Mouse (Mus musculus): ENCODE data around the gene Ywhae. TPM values are rescaled to one million over a fixed set of nuclear protein-coding genes. Genes with fewer than 3 reads are reported as not detected.
"Not testable (repeated sequence)": the region's sequence is repeated elsewhere in the genome, so short reads cannot be mapped to it uniquely, and the experiment has no call there.

The Ywhae gene
- polyA plus RNA-seq (2015; fragmentation: Nextera tagmentation; extraction: Ambion mirVana), result 853 and 940 TPM in 2 replicates

GRCm38 (mm10) chr11:75732434-75733226 is at the start of gene Ywhae:
TSS of gene Ywhae (plus strand) at chr11:75732869.
- WGBS, result under 1% methylated on average over 76 of the region's 76 CpGs
- H3K9ac ChIP-seq (replicated peaks; ENCODE audit: low read length), result peak within 1 kb of the TSS; percentile 99
- no peaks in the 10 kb centered on the region for H3K36me3 ChIP-seq (ENCODE audit: insufficient read depth, low read length)
- H3K27me3 ChIP-seq (ENCODE audit: insufficient read depth, low read length), result no peaks in the 10 kb centered on the region
- H3K4me3 ChIP-seq (ENCODE audit: low read length), result peak within 1 kb of the TSS; percentile 91
- H3K9me3 ChIP-seq (ENCODE audit: low read length), result no peaks in the 10 kb centered on the region
- peak within 1 kb of the TSS; percentile 98 for H3K27ac ChIP-seq (ENCODE audit: low read length)
- peaks cover 30% of the 10 kb centered on the region for H3K4me1 ChIP-seq (ENCODE audit: insufficient read depth, low read length)
- peak within 1 kb of the TSS; percentile 89 for H3K4me2 ChIP-seq (replicated peaks; ENCODE audit: low read depth, low read length)
- peak; percentile 96 for ATAC-seq (ENCODE audit: low FRiP score, low TSS enrichment)

DNA sequence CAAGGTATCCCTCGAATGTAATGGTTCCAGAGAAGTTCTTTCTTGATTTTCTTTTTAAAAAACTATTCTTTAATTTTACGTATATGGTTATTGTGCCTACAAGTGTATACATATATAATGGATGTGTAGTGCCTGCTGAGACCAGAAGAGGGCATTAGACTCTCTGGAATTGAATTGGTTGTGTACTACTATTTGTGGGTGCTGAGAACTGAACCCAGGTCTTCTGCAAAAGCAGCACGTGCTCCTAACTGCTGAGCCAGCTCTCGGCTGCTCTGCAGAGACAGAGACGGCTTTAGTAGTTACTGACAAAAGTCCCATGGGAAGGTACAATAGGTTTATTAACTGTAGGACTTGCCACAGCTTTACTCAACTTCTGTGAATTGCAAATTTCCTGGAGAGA is 48.2 kb upstream of the Ywhae start:
- Histone ChIP-seq H3K36me3 (ENCODE audit: insufficient read depth, low read length) (peaks cover 18% of the 10 kb centered on the region), H3K27me3 (ENCODE audit: insufficient read depth, low read length) (no peaks in the 10 kb centered on the region), H3K9ac (replicated peaks; ENCODE audit: low read length) (no peak overlapping the region), H3K9me3 (ENCODE audit: low read length) (no peaks in the 10 kb centered on the region), H3K4me3 (ENCODE audit: low read length) (no peak overlapping the region), H3K4me1 (ENCODE audit: insufficient read depth, low read length) (peaks cover 24% of the 10 kb centered on the region), H3K27ac (ENCODE audit: low read length) (no peak overlapping the region), H3K4me2 (replicated peaks; ENCODE audit: low read depth, low read length) (no peak overlapping the region)
- 89% methylated on average over 5 of the region's 5 CpGs for WGBS
- ATAC-seq (ENCODE audit: low FRiP score, low TSS enrichment), result no peak

- no peak overlapping the region for H3K27ac ChIP-seq (ENCODE audit: low read length)
- H3K4me3 ChIP-seq (ENCODE audit: low read length), result no peak overlapping the region
- H3K4me1 ChIP-seq (ENCODE audit: insufficient read depth, low read length), result peaks cover 24% of the 10 kb centered on the region
- no peaks in the 10 kb centered on the region for H3K27me3 ChIP-seq (ENCODE audit: insufficient read depth, low read length)
- H3K9me3 ChIP-seq (ENCODE audit: low read length), result no peaks in the 10 kb centered on the region
- H3K9ac ChIP-seq (replicated peaks; ENCODE audit: low read length), result no peak overlapping the region
- no peak overlapping the region for H3K4me2 ChIP-seq (replicated peaks; ENCODE audit: low read depth, low read length)
- no peak for ATAC-seq (ENCODE audit: low FRiP score, low TSS enrichment)
- peaks cover 18% of the 10 kb centered on the region for H3K36me3 ChIP-seq (ENCODE audit: insufficient read depth, low read length)
- WGBS, result 70% methylated on average over 2 of the region's 2 CpGs
Observed at GRCm38 (mm10) chr11:75684956-75685355, 47.7 kb upstream of the Ywhae start.

GRCm38 (mm10) chr11:75687343-75687993 is 45.2 kb upstream of the Ywhae start:
- H3K9me3 ChIP-seq (ENCODE audit: low read length), result no peaks in the 10 kb centered on the region
- ATAC-seq (ENCODE audit: low FRiP score, low TSS enrichment), result 0 out of 2 replicates have a peak, but pooled peaks have one; percentile 23
- H3K4me1 ChIP-seq (ENCODE audit: insufficient read depth, low read length), result peaks cover 8% of the 10 kb centered on the region; the same call in 1 of the 2 replicates
- peaks cover 32% of the 10 kb centered on the region for H3K36me3 ChIP-seq (ENCODE audit: insufficient read depth, low read length)
- H3K4me2 ChIP-seq (replicated peaks; ENCODE audit: low read depth, low read length), result 0 out of 2 replicates have a peak overlapping the region, but pooled peaks have one; percentile 2
- H3K9ac ChIP-seq (replicated peaks; ENCODE audit: low read length), result no peak overlapping the region
- H3K4me3 ChIP-seq (ENCODE audit: low read length), result no peak overlapping the region
- WGBS, result 58% methylated on average over 2 of the region's 2 CpGs
- no peaks in the 10 kb centered on the region for H3K27me3 ChIP-seq (ENCODE audit: insufficient read depth, low read length)
- H3K27ac ChIP-seq (ENCODE audit: low read length), result peak overlapping the region; percentile 61; the same call in 1 of the 2 replicates

GRCm38 (mm10) chr11:75688132-75688531 is 44.5 kb upstream of the Ywhae start:
- no peaks in the 10 kb centered on the region for H3K27me3 ChIP-seq (ENCODE audit: insufficient read depth, low read length)
- H3K4me2 ChIP-seq (replicated peaks; ENCODE audit: low read depth, low read length), result 0 out of 2 replicates have a peak overlapping the region, but pooled peaks have one; percentile 2
- peaks cover 34% of the 10 kb centered on the region for H3K36me3 ChIP-seq (ENCODE audit: insufficient read depth, low read length)
- H3K9ac ChIP-seq (replicated peaks; ENCODE audit: low read length), result no peak overlapping the region
- WGBS, result 76% methylated on average over 2 of the region's 2 CpGs
- no peaks in the 10 kb centered on the region for H3K9me3 ChIP-seq (ENCODE audit: low read length)
- H3K4me1 ChIP-seq (ENCODE audit: insufficient read depth, low read length), result peaks cover 8% of the 10 kb centered on the region; the same call in 1 of the 2 replicates
- no peak overlapping the region for H3K4me3 ChIP-seq (ENCODE audit: low read length)
- ATAC-seq (ENCODE audit: low FRiP score, low TSS enrichment), result no peak
- H3K27ac ChIP-seq (ENCODE audit: low read length), result peak overlapping the region; percentile 61; the same call in 1 of the 2 replicates

DNA sequence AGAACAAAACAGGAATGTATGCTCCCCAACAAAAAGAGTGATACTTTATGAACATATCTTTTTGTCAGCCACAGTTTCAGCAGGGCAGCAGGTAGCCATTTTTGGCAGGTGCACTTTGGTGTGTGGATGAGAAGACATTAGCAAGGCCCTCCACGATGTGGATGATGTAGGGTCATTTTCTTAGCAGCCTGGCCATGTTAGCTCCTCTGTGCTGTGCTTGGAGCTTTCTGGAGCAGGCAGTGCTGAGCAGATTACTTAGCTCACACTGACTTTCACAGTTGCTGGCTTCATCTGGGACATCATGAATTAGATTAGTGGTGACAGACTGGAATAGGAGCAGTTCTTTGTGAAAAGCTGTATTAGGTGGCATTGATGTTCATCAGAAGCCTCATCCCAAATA is 42.7 kb upstream of the Ywhae start:
- no peaks in the 10 kb centered on the region for H3K9me3 ChIP-seq (ENCODE audit: low read length)
- peaks cover 8% of the 10 kb centered on the region; the same call in 1 of the 2 replicates for H3K4me1 ChIP-seq (ENCODE audit: insufficient read depth, low read length)
- H3K36me3 ChIP-seq (ENCODE audit: insufficient read depth, low read length), result peaks cover 41% of the 10 kb centered on the region
- WGBS, result 83% methylated on average over 1 of the region's 1 CpGs
- no peak overlapping the region for H3K4me3 ChIP-seq (ENCODE audit: low read length)
- H3K4me2 ChIP-seq (replicated peaks; ENCODE audit: low read depth, low read length), result no peak overlapping the region
- no peaks in the 10 kb centered on the region for H3K27me3 ChIP-seq (ENCODE audit: insufficient read depth, low read length)
- no peak for ATAC-seq (ENCODE audit: low FRiP score, low TSS enrichment)
- H3K27ac ChIP-seq (ENCODE audit: low read length), result no peak overlapping the region
- no peak overlapping the region for H3K9ac ChIP-seq (replicated peaks; ENCODE audit: low read length)

GRCm38 (mm10) chr11:75691047-75691446 is 41.6 kb upstream of the Ywhae start:
- Histone ChIP-seq H3K36me3 (ENCODE audit: insufficient read depth, low read length) (peaks cover 39% of the 10 kb centered on the region), H3K9me3 (ENCODE audit: low read length) (no peaks in the 10 kb centered on the region), H3K4me1 (ENCODE audit: insufficient read depth, low read length) (peaks cover 8% of the 10 kb centered on the region; the same call in 1 of the 2 replicates), H3K4me2 (replicated peaks; ENCODE audit: low read depth, low read length) (no peak overlapping the region), H3K9ac (replicated peaks; ENCODE audit: low read length) (no peak overlapping the region), H3K4me3 (ENCODE audit: low read length) (no peak overlapping the region), H3K27me3 (ENCODE audit: insufficient read depth, low read length) (no peaks in the 10 kb centered on the region), H3K27ac (ENCODE audit: low read length) (no peak overlapping the region)
- ATAC-seq (ENCODE audit: low FRiP score, low TSS enrichment), result no peak

DNA sequence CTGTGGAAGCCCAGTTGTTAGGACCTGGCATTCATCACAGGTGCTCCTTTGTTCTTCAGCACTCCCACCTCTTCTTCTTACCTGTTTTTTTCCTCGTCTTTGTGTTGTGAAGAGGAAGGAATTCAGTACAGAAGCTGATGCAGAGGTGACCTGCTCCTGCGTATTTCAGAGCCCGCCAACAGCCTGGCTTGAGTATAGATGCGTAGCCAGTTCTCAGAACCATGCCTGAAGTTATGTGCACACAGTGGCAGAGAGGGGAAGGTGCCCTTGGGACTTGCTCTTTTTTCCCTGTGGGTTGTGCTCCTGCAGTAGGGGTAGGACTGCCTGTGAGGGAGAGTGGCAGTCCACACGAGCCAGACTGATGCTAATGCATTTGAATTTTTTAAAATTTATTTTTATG is 39.1 kb upstream of the Ywhae start:
- no peak overlapping the region for H3K4me3 ChIP-seq (ENCODE audit: low read length)
- H3K9ac ChIP-seq (replicated peaks; ENCODE audit: low read length), result no peak overlapping the region
- no peaks in the 10 kb centered on the region for H3K9me3 ChIP-seq (ENCODE audit: low read length)
- peaks cover 58% of the 10 kb centered on the region for H3K36me3 ChIP-seq (ENCODE audit: insufficient read depth, low read length)
- no peak overlapping the region for H3K27ac ChIP-seq (ENCODE audit: low read length)
- no peaks in the 10 kb centered on the region for H3K27me3 ChIP-seq (ENCODE audit: insufficient read depth, low read length)
- 90% methylated on average over 5 of the region's 5 CpGs for WGBS
- no peak overlapping the region for H3K4me2 ChIP-seq (replicated peaks; ENCODE audit: low read depth, low read length)
- ATAC-seq (ENCODE audit: low FRiP score, low TSS enrichment), result no peak
- H3K4me1 ChIP-seq (ENCODE audit: insufficient read depth, low read length), result no peaks in the 10 kb centered on the region

GRCm38 (mm10) chr11:75697464-75697863 is 35.2 kb upstream of the Ywhae start:
- H3K4me2 ChIP-seq (replicated peaks; ENCODE audit: low read depth, low read length); H3K9me3 ChIP-seq (ENCODE audit: low read length): not testable (repeated sequence)
- 92% methylated on average over 3 of the region's 3 CpGs for WGBS

GRCm38 (mm10) chr11:75700557-75700956 is 32.1 kb upstream of the Ywhae start:
- WGBS, result 92% methylated on average over 5 of the region's 5 CpGs
- peaks cover 58% of the 10 kb centered on the region for H3K36me3 ChIP-seq (ENCODE audit: insufficient read depth, low read length)
- H3K4me1 ChIP-seq (ENCODE audit: insufficient read depth, low read length), result no peaks in the 10 kb centered on the region
- no peak overlapping the region for H3K27ac ChIP-seq (ENCODE audit: low read length)
- H3K27me3 ChIP-seq (ENCODE audit: insufficient read depth, low read length), result no peaks in the 10 kb centered on the region
- no peak for ATAC-seq (ENCODE audit: low FRiP score, low TSS enrichment)
- no peak overlapping the region for H3K9ac ChIP-seq (replicated peaks; ENCODE audit: low read length)
- H3K4me2 ChIP-seq (replicated peaks; ENCODE audit: low read depth, low read length), result no peak overlapping the region
- H3K9me3 ChIP-seq (ENCODE audit: low read length), result no peaks in the 10 kb centered on the region
- no peak overlapping the region for H3K4me3 ChIP-seq (ENCODE audit: low read length)

More at GRCm38 (mm10) chr11:75697464-75697863, 35.2 kb upstream of the Ywhae start:
- H3K27ac ChIP-seq (ENCODE audit: low read length); H3K4me3 ChIP-seq (ENCODE audit: low read length); H3K4me1 ChIP-seq (ENCODE audit: insufficient read depth, low read length); H3K27me3 ChIP-seq (ENCODE audit: insufficient read depth, low read length); ATAC-seq (ENCODE audit: low FRiP score, low TSS enrichment); H3K9ac ChIP-seq (replicated peaks; ENCODE audit: low read length): not testable (repeated sequence)
- H3K36me3 ChIP-seq (ENCODE audit: insufficient read depth, low read length), result peaks cover 67% of the 10 kb centered on the region
